Mouse (Mus musculus): ENCODE results near the gene Sstr3. TPM values are rescaled to one million over a fixed set of nuclear protein-coding genes. Genes with fewer than 3 reads are reported as not detected.

The Sstr3 gene
- not detected in 2 replicates for polyA plus RNA-seq (2012; ENCODE audit: insufficient read depth, insufficient read length, missing spikeins)

DNA sequence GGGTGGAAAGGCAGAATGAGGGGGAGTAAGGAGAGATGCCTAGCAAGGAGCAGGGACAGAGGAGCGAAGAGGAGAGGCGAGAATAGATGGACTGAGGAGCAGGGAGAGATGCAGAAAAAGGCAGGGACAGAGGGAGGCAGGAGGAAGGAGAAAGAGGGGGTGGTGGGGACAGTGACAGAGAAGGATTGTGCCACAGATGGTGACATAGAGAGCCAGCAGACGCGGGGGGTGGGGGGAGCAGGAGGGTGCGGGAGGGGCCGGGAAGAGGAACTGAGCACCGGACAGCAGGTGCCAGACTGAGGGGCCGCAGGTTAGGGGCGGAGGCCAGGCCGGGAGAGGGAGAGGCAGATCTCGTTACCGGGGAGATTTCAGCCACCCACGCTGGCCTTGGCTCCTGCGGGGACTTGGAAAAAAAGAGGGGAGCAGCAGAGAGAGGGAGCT lies at the start of gene Sstr3:
Gene Sstr3, minus strand, starts transcription at position 125 of the 441 bp plus-strand sequence.
- no peak within 1 kb of the TSS for H3K4me3 ChIP-seq (ENCODE audit: insufficient read depth, low read depth, low read length)
- H3K27ac ChIP-seq (replicated peaks; ENCODE audit: low read depth, low read length): no peak within 1 kb of the TSS
- no peaks in the 10 kb centered on the region for H3K4me1 ChIP-seq (ENCODE audit: control insufficient read depth, insufficient read depth, insufficient read length, low read length)

- no peak overlapping the region for H3K27ac ChIP-seq (replicated peaks; ENCODE audit: low read depth, low read length)
- no peak overlapping the region for H3K4me3 ChIP-seq (ENCODE audit: insufficient read depth, low read depth, low read length)
- no peaks in the 10 kb centered on the region for H3K4me1 ChIP-seq (ENCODE audit: control insufficient read depth, insufficient read depth, insufficient read length, low read length)
These were observed 49.5 kb upstream of the Sstr3 start for GRCm38 (mm10) chr15:78593896-78594425.

GRCm38 (mm10) chr15:78592452-78592968 lies 48.0 kb upstream of the Sstr3 start:
- no peak overlapping the region for H3K27ac ChIP-seq (replicated peaks; ENCODE audit: low read depth, low read length)
- no peaks in the 10 kb centered on the region for H3K4me1 ChIP-seq (ENCODE audit: control insufficient read depth, insufficient read depth, insufficient read length, low read length)
- H3K4me3 ChIP-seq (ENCODE audit: insufficient read depth, low read depth, low read length): no peak overlapping the region

DNA sequence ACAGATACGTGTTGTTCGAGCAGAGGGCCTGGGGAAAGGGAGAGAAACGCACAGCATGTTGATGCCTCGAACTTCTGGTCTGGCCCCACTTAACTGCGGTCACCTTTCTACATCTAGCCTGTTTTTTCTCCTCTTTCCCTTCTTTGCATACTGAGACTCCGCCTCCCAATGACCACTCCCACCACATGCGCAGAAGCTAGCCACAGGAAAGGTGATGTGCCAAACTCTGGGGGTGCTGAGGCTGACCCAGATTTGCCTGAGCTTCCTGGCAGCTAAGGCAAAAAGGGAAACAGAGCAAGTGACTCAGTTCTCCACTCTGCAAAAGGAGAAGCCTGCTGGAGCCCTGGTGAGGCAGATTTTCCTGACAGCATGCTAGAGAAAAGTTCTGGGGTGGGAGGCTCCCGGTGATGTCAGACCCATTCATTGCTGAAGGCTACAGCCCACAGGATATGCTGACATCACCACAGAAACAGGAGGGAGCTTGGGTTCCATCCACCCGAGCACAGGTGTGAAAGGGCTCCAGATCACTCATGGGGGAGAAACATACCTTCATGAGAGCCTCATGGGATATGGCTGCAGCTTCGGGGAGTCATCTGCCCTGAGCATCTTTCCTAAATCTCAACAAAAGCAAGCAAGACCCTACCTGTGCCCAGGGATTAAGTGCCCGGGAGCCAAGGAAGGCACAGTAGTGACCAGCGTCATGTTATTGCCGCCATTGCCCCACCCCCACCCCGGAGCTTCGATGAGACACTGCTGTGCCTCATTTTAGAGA lies 47.4 kb upstream of the Sstr3 start:
- H3K27ac ChIP-seq (replicated peaks; ENCODE audit: low read depth, low read length): no peak overlapping the region
- H3K4me1 ChIP-seq (ENCODE audit: control insufficient read depth, insufficient read depth, insufficient read length, low read length): no peaks in the 10 kb centered on the region
- H3K4me3 ChIP-seq (ENCODE audit: insufficient read depth, low read depth, low read length): no peak overlapping the region

GRCm38 (mm10) chr15:78590785-78591184 lies 46.3 kb upstream of the Sstr3 start:
- Histone ChIP-seq H3K27ac (replicated peaks; ENCODE audit: low read depth, low read length) (no peak overlapping the region), H3K4me3 (ENCODE audit: insufficient read depth, low read depth, low read length) (no peak overlapping the region), H3K4me1 (ENCODE audit: control insufficient read depth, insufficient read depth, insufficient read length, low read length) (no peaks in the 10 kb centered on the region)

GRCm38 (mm10) chr15:78589936-78590335 lies 45.5 kb upstream of the Sstr3 start:
- Histone ChIP-seq H3K4me3 (ENCODE audit: insufficient read depth, low read depth, low read length) (no peak overlapping the region), H3K4me1 (ENCODE audit: control insufficient read depth, insufficient read depth, insufficient read length, low read length) (no peaks in the 10 kb centered on the region), H3K27ac (replicated peaks; ENCODE audit: low read depth, low read length) (no peak overlapping the region)

GRCm38 (mm10) chr15:78588900-78589299 lies 44.4 kb upstream of the Sstr3 start:
- H3K27ac ChIP-seq (replicated peaks; ENCODE audit: low read depth, low read length): peak overlapping the region; percentile 41; the same call in 1 of the 2 replicates
- no peaks in the 10 kb centered on the region for H3K4me1 ChIP-seq (ENCODE audit: control insufficient read depth, insufficient read depth, insufficient read length, low read length)
- H3K4me3 ChIP-seq (ENCODE audit: insufficient read depth, low read depth, low read length): no peak overlapping the region

DNA sequence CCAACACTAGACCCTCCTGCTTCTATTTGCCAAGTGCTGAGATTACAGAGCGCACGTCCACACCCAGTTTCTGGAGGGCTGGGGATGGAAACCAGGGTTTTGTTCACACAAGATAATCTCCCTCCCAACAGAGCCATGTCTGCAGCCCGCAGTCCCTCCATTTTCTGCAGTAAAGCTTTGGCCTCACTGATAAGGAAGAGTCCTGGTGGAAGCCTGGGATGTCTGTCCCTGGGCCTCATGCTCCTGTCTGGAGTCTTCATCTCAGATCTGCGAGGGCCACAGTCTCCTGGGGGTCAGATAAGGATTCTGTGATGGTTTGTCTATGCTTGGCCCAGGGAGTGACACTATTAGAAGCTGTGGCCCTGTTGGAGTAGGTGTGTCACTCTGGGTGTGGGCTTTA lies 43.6 kb upstream of the Sstr3 start:
- Histone ChIP-seq H3K4me3 (ENCODE audit: insufficient read depth, low read depth, low read length) (no peak overlapping the region), H3K27ac (replicated peaks; ENCODE audit: low read depth, low read length) (no peak overlapping the region), H3K4me1 (ENCODE audit: control insufficient read depth, insufficient read depth, insufficient read length, low read length) (no peaks in the 10 kb centered on the region)

- Histone ChIP-seq H3K4me3 (ENCODE audit: insufficient read depth, low read depth, low read length) (no peak overlapping the region), H3K27ac (replicated peaks; ENCODE audit: low read depth, low read length) (no peak overlapping the region), H3K4me1 (ENCODE audit: control insufficient read depth, insufficient read depth, insufficient read length, low read length) (no peaks in the 10 kb centered on the region)
These were observed 42.8 kb upstream of the Sstr3 start for GRCm38 (mm10) chr15:78587050-78587994.

- H3K4me1 ChIP-seq (ENCODE audit: control insufficient read depth, insufficient read depth, insufficient read length, low read length): peaks cover under 1% of the 10 kb centered on the region; the same call in 1 of the 2 replicates
- no peak overlapping the region for H3K27ac ChIP-seq (replicated peaks; ENCODE audit: low read depth, low read length)
- no peak overlapping the region for H3K4me3 ChIP-seq (ENCODE audit: insufficient read depth, low read depth, low read length)
These were observed 40.9 kb upstream of the Sstr3 start for GRCm38 (mm10) chr15:78585404-78585803.

DNA sequence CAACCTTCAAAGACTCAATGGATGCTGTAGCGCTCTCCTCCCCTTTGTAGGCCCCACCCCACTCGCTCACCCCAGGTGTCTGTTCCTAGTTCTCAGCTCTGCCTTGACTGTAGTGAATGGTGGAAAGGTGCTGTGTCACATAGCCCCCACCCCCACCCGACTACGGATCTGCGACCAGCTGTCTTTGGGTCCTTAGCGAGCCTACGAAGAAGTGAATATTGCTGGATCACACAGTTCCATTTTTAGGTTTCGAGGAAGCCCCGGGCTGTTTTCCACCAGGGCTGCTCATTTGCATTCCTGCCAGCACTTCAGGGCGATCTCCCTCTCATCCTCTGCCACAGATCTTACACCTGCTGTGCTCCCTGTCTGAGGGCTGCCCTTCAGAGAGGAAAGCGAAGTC lies 38.9 kb upstream of the Sstr3 start:
- no peak overlapping the region for H3K4me3 ChIP-seq (ENCODE audit: insufficient read depth, low read depth, low read length)
- H3K27ac ChIP-seq (replicated peaks; ENCODE audit: low read depth, low read length): no peak overlapping the region
- H3K4me1 ChIP-seq (ENCODE audit: control insufficient read depth, insufficient read depth, insufficient read length, low read length): peaks cover 4% of the 10 kb centered on the region; the same call in 1 of the 2 replicates

DNA sequence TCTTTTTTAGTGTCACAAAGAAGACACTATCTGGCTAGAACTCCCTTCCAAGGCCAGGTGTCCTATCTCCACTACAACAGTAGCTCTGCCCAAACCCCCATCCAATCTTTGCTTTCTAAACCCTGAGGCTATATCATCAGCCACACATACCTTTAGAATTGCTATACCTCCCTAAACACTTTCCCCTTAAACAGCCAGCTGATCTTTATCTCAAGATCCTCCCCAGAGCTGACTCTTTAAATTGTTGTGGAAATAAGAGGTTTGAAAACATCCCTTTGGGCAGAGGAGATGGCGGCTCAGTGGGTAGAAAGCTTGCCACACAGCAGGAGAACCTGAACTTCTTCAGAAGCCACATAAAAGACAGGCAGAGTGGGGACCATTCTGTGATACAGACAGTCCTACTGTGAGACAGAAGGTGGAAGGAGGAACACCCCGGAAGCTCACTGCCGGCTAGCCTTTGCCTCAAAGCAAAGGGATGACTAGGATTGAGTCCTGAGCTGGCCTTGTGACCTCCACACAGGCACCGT lies 31.9 kb upstream of the Sstr3 start:
- Histone ChIP-seq H3K4me3 (ENCODE audit: insufficient read depth, low read depth, low read length) (no peak overlapping the region), H3K27ac (replicated peaks; ENCODE audit: low read depth, low read length) (no peak overlapping the region), H3K4me1 (ENCODE audit: control insufficient read depth, insufficient read depth, insufficient read length, low read length) (peaks cover 4% of the 10 kb centered on the region; the same call in 1 of the 2 replicates)

GRCm38 (mm10) chr15:78572658-78573397 lies 28.3 kb upstream of the Sstr3 start, which contains the start of gene Rac2:
Gene Rac2, minus strand, starts transcription at chr15:78572783.
- H3K27ac ChIP-seq (replicated peaks; ENCODE audit: low read depth, low read length): peak within 1 kb of the TSS; percentile 54
- H3K4me3 ChIP-seq (ENCODE audit: insufficient read depth, low read depth, low read length): peak within 1 kb of the TSS; percentile 54
- no peaks in the 10 kb centered on the region for H3K4me1 ChIP-seq (ENCODE audit: control insufficient read depth, insufficient read depth, insufficient read length, low read length)

DNA sequence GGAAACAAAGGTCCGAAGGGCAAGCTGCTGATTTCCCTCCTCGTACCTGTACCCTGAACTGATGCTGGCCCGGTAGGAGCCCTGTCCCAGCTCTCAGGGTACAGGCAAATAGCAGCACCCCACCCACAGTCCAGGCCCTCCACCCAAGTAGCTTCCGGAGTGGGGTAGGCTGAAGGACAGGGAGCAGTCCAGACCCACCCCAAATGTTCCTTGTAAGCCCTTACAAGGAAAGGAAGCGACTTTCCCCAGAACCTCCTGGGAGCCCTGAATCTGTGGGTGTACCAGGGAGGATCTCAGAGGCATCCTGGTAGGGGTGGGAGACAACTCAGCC lies 27.8 kb upstream of the Sstr3 start:
- Histone ChIP-seq H3K27ac (replicated peaks; ENCODE audit: low read depth, low read length) (peak overlapping the region; percentile 54), H3K4me1 (ENCODE audit: control insufficient read depth, insufficient read depth, insufficient read length, low read length) (no peaks in the 10 kb centered on the region), H3K4me3 (ENCODE audit: insufficient read depth, low read depth, low read length) (peak overlapping the region; percentile 54)
